Mouse (Mus musculus): ENCODE measurements at regions not wholly inside any gene's neighbourhood (a gene's known extent, or its start where the extent isn't known, plus 50 kb on each side); places are given as distances from the start of the nearest gene placed in this dataset.
"Not testable (repeated sequence)": the region's sequence is repeated elsewhere in the genome, so short reads cannot be mapped to it uniquely, and the experiment has no call there.

DNA sequence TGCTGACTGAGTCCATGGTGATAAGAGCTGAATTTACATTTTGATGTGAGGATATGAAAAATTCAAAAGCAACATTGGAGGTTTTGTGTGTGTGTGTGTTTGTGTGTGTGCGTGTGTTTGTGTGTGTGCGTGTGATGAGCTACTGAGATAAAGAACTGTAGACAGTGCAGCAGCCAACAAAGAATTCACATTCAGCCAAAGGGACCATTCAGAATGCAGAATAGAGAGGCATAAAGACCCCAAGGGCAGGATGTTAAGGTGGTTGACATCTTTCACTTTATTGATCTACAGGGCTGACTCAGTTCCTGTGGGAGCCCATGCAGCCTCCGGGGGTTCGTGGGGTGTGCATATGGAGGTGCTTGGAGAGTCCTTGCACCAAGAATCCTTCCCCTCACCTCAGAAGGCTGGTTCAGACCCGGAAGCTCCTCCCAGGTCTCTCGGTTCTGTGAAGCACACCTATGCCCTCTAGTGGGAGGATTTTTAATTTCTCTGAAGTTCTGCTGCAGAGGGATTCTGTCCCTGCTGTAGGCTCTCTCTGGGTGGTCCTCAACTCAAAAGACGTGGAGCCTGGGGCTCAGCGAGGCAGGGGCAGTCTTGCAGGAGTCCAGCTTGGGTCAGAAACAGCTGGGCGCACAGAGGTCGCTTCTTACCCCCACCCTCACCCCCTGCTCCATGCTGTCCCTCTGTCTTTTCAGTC, 79.6 kb downstream of the Teddm3 start:
- TF ChIP-seq CTCF (IDR thresholded peaks at IDR 0.05; ENCODE audit: control insufficient read depth, insufficient read depth, low read length); POLR2A (IDR thresholded peaks at IDR 0.05; ENCODE audit: borderline replicate concordance, control insufficient read depth, low read depth, low read length): not testable (repeated sequence)

Data from bone marrow, adult 2 months (tissue).